Mouse (Mus musculus): ENCODE measurements around the gene Stoml2.

The Stoml2 gene

GRCm38 (mm10) chr4:43038567-43039495 is 7.3 kb upstream of the Stoml2 start:
- peak in 1 of 2 experiments; percentile 56 for DNase-seq (ENCODE audit: low spot score in 2 of 2)

- peak; percentile 61 to 81 for DNase-seq (ENCODE audit: low spot score in 2 of 2)
Measured at GRCm38 (mm10) chr4:43037860-43038566, 6.5 kb upstream of the Stoml2 start.

DNA sequence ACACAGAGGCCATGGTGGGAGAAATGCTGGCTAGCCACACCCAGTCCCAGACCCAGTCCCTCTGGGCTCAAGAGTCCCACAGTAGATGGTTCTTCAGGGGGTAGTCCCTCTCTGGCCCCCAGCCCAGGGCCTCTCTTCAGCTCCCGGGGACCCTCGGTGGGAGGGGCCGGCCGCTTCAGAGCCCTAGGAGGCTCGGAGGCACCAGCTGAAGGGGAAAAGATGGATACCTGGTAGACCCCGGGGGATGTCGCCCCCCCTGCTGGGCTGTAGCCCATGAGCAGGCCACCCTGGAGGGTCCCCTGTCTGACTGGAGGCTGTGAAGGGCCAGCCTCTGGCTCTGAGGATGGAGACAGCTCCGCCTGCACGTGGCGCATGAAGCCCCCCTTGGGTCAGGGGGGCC is 4.8 kb upstream of the Stoml2 start:
- DNase-seq (ENCODE audit: low spot score in 2 of 2): no peak

GRCm38 (mm10) chr4:43035851-43036250 is 4.3 kb upstream of the Stoml2 start:
- no peak for DNase-seq (ENCODE audit: low spot score in 2 of 2)

DNA sequence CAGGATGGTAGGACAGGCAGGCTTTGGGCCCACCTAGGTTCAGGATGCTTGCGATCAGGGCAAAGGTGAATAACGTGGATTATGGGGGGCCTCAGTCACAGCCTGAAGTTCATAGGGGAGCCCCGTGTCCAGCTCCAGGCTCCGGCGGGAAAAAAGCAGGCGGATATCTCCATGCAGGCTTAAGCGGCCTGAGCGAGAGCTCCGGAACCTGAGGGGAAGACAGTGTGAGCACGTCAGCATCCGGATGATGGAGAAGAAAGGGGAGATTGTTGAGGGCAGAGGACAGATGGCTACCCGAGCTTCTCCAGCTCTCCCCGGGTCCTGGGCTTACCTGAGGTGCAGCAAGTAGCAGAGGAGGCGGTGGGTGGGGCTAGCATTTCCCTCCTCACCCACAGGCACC is 2.0 kb upstream of the Stoml2 start:
- no peak for DNase-seq (ENCODE audit: low spot score in 2 of 2)

DNA sequence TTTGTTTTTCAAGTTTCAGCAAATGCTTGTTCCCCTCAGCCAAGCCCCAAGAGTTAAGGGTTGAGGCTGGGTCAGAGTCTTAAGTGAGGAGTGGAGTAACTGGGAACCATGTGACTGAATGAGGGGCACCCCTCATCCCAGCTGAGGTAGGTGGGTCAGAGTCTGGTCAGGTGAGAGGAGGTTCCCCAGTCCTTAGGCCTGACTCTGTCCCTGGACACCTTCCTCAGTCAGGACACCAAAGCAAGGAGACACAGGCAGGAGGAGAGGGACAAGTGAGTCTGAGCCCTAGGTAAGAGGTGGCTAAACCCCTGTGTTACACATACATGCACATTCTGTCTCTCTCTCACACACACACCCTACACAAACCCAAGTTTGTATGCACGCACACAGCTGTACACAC is 991 bp upstream of the Stoml2 start:
- no peak for DNase-seq (ENCODE audit: low spot score in 2 of 2)

GRCm38 (mm10) chr4:43030780-43031230 is 705 bp downstream of the Stoml2 start:
- no peak for DNase-seq (ENCODE audit: low spot score in 2 of 2)

- no peak for DNase-seq (ENCODE audit: low spot score in 2 of 2)
Measured at GRCm38 (mm10) chr4:43030352-43030751, 1.2 kb downstream of the Stoml2 start.

DNA sequence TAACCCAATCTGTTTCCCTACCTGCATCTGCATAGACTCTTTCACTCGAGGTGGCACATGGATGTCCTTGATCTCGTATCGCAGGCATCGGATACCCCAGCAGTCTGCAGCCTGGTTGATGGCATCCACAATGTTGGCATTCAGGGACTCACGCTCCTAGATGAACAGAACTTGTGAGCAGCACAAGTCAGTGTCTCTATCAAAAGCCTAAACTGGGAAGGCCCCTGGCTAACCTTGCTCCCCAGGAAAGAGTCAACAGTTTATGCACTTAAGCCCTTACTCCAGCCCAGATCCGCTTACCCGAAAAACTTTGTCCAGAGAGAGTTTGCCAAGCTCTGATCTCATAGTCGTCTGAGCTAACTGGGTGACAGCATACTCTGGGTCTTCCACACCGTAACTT is 1.8 kb downstream of the Stoml2 start:
- DNase-seq (ENCODE audit: low spot score in 2 of 2): no peak

DNA sequence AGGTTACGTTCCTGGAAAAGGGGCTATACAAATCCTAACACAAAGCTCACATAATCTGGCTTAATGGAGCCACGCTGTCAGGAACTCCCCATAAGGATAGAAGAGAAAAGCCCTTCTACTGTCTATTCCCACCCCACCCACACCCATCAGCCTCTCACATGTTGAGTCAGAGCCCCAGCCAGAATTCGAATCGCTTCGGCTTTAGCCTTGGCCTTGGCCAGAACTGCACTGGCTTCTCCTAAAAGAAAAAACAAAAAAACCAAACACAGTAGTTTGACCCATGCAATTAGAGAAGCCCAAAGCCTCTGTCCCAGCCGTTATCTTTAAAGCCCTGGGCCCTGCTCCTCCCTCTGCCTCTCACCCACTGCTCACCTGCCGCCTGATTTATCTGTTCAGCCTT is 2.4 kb downstream of the Stoml2 start:
- no peak for DNase-seq (ENCODE audit: low spot score in 2 of 2)

GRCm38 (mm10) chr4:43025084-43025960 is 6.2 kb downstream of the Stoml2 start, which contains the start of gene Pigo:
Gene Pigo (minus strand): TSS chr4:43025819.
- DNase-seq (ENCODE audit: low spot score in 2 of 2): peak; percentile 87 to 89

GRCm38 (mm10) chr4:43024673-43025072 is 6.8 kb downstream of the Stoml2 start:
- no peak for DNase-seq (ENCODE audit: low spot score in 2 of 2)

- no peak for DNase-seq (ENCODE audit: low spot score in 2 of 2)
Measured at GRCm38 (mm10) chr4:43021341-43021740, 10.2 kb downstream of the Stoml2 start.

- no peak for DNase-seq (ENCODE audit: low spot score in 2 of 2)
Measured at GRCm38 (mm10) chr4:43020876-43021275, 10.6 kb downstream of the Stoml2 start.

GRCm38 (mm10) chr4:43019641-43020465 is 11.7 kb downstream of the Stoml2 start:
- no peak for DNase-seq (ENCODE audit: low spot score in 2 of 2)

DNA sequence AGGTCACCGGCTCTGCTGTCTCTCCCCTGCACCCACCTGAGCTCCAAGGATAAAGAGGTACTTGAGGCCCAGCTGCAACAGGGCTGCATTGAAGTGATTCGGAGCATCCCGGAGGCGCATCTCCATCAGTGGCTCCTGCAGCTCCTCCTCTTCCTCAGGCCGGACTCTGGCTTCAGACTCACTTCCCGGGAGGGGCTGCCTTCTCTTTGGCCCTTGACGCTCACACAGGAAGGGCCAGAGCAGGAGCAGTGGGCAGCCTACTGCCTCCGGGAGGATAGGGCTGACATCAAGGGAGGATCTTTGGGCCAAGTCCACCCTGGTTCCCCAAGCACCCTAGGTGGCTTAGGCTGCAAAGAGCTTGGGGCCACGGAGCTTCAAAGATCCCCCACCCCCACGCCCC is 12.3 kb downstream of the Stoml2 start:
- DNase-seq (ENCODE audit: low spot score in 2 of 2): no peak

DNA sequence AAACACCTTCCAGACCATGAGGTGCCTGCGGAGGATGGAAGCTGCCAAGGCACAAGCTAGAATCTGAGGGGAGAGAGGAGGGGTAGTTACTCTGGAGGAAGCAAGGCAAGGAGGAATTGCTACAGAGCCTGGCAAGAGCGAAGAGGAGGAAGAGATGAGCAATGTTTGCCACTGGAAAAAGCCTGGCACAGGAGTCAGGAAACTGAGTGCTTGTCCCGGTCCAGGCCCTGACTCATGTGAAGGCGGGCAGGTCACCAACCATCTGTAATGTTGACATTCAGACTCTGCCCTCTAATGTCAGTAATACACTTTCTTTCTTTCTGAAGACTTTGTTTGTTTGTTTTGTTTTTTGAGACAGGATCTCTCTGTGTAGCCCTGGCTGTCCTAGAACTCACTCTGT is 13.4 kb downstream of the Stoml2 start:
- no peak for DNase-seq (ENCODE audit: low spot score in 2 of 2)

DNA sequence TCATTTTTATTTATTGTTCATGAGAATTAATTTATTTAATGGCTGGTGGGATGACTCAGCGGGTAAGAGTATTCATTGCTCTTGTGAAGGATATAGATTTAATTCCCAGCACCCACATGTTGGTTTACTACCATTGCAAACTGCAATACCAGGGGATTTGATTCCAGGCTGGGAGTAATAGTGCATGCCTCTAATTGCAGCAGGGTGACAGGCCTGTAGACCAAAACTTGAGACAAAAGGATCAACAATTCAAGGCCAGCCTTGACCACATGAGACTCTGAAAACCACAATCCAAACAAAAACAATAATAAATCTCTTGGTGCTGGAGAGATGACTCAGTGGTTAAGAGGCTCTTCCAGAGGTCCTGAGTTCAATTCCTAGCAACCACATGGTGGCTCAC is 19.4 kb downstream of the Stoml2 start:
- no peak for DNase-seq (ENCODE audit: low spot score in 2 of 2)

- DNase-seq (ENCODE audit: low spot score in 2 of 2): peak; percentile 81 to 85
Measured at GRCm38 (mm10) chr4:43010161-43011038, 21.1 kb downstream of the Stoml2 start, which contains the start of gene Fancg. Gene Fancg (minus strand): TSS chr4:43010506.

- peak; percentile 42 to 60 for DNase-seq (ENCODE audit: low spot score in 2 of 2)
Measured at GRCm38 (mm10) chr4:43005765-43006164, 25.7 kb downstream of the Stoml2 start.
